Mouse (Mus musculus) G1E (cell line): ENCODE results near the gene Tm7sf3.

Experiments
- CTCF ChIP-seq: IDR thresholded peaks from 2 replicates; pipeline ENCODE4 v1.5.1; 2012; ENCODE audit warnings: low read depth, low read length, inconsistent platforms, mixed read lengths
- GATA1 ChIP-seq: IDR thresholded peaks from 2 replicates; pipeline ENCODE4 v1.6.1; 2012; ENCODE audit warnings: borderline replicate concordance, low read length, inconsistent platforms, mixed read lengths
- POLR2AphosphoS5 ChIP-seq: IDR thresholded peaks from 2 replicates; pipeline ENCODE4 v1.6.1; 2012; ENCODE audit warnings: low read depth, low read length, inconsistent platforms; ENCODE audit not compliant: insufficient replicate concordance
- TAL1 ChIP-seq: conservative IDR thresholded peaks from 2 replicates; pipeline ENCODE4 v1.6.1; 2012; ENCODE audit warnings: low read depth, low read length, inconsistent platforms, mixed read lengths

DNA sequence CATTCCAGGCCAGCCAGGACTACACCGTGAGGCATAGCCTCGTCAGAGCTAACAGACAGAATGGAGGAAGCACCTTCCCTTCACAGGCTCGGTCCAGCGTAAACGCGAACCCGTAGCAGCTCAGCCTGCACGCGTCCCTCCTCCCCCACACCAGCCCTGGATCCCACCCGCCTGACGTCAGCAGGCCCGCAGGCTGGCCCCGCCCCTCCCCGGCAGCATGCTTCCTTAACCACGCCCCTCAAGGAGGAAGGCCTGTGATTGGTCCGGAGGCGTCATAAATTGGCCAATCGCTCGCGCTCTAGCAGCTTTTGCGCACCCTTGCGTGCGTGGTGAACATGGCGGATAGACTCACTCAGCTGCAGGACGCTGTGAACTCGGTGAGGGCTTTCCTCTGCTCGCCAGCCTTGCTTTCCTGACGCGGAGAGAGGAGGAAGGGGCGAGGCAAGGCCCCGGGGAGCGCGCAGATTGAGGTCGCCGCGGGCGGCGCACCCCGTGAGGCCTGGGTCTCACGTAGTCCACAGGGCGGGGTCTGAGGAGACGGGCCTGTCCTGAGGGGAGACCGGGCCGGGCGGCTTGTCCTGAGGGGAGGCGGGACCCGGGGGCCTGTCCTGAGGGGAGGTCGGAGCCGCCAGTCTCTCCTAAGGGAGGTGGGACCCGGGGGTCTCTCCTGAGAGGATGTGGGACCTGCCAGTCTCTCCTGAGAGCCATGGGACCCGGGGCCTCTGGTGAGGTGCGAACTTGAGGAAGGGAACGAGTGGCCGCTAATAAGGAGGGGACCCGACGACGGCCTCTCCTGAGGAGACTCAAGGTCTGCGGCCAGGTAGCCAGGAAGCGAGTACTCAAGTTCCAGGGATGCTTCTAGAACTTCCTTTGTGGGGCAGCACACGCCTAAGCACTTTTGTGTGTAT, at the start of gene Tm7sf3, which contains the start of gene Med21:
- TF ChIP-seq CTCF (no peak), GATA1 (no peak), POLR2AphosphoS5 (peak; percentile 83; the same call in 1 of the 2 replicates), TAL1 (no peak)
